Mouse (Mus musculus) testis, postnatal 14 days (tissue): Measurements from ENCODE around the gene Perm1.

Source experiments
- DNase-seq: peaks from one replicate; pipeline ENCODE4 v3.0.0; 2021; ENCODE audit warnings: low spot score

Perm1 gene

GRCm38 (mm10) chr4:156200623-156201475, 14.8 kb upstream of the Perm1 start, which contains the start of gene Isg15:
Gene Isg15, minus strand, starts transcription at chr4:156200818.
- DNase-seq: no peak

DNA sequence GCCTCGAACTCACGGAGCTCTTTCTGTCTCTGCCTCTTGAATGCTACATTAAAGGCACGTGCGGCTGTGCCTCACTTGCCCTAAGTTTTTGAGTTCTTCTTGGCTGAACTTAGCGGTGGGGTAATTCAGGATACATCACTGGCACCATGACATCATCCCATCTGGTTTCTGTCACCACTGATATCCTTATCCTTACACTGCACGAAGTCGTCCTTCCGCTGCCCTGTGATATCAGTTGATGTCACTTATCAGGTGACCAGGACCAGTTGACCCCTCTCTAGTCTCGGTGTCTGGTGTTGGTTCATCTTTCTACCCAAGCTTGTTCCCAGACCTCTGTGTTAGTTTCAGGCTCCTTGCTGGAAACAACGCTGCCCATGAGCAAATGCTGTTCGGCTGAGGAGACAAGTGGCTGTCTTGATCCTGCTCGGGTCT, 13.2 kb upstream of the Perm1 start:
- DNase-seq: no peak

GRCm38 (mm10) chr4:156203001-156203412, 12.7 kb upstream of the Perm1 start, which contains the start of gene AW011738:
Gene AW011738, plus strand, starts transcription at chr4:156203304.
- no peak for DNase-seq

GRCm38 (mm10) chr4:156203413-156204131, 12.1 kb upstream of the Perm1 start:
- DNase-seq: no peak

- DNase-seq: no peak
Measured at GRCm38 (mm10) chr4:156208872-156209271, 6.8 kb upstream of the Perm1 start.

DNA sequence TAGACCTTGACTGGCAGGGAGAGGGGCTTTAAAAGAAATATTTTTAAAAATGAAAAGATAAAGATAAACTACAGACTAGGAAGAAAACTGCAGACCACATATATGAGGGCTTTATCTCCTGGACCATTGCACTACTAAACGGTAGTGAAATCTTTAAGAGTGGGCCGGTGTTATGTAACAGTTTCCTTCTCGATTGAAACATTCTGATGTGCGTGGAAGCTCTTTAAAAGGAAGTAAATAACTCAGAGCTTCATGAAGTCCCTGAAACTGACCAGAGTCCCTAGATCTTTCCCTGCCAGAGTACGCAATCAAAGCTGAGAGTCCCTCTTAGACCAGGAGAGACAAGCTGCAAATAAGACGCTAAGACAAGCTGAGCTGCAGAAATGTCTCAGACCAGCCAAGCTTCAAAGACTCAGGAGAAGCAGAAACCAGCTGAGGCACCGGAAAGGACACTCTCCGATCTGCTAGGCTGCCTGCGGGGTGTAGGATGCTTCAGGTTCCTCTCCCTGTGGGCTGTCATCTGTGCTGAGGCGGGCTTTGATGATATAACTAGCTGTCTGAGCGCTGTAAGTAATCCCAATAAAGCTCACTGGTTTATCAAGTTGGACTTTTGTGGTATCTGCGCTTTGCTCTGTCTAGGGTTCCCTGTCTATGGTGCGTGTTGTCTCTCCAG, 5.6 kb upstream of the Perm1 start:
- no peak for DNase-seq

GRCm38 (mm10) chr4:156213134-156213533, 2.5 kb upstream of the Perm1 start:
- DNase-seq: no peak

GRCm38 (mm10) chr4:156216196-156216595, 528 bp downstream of the Perm1 start:
- DNase-seq: no peak

DNA sequence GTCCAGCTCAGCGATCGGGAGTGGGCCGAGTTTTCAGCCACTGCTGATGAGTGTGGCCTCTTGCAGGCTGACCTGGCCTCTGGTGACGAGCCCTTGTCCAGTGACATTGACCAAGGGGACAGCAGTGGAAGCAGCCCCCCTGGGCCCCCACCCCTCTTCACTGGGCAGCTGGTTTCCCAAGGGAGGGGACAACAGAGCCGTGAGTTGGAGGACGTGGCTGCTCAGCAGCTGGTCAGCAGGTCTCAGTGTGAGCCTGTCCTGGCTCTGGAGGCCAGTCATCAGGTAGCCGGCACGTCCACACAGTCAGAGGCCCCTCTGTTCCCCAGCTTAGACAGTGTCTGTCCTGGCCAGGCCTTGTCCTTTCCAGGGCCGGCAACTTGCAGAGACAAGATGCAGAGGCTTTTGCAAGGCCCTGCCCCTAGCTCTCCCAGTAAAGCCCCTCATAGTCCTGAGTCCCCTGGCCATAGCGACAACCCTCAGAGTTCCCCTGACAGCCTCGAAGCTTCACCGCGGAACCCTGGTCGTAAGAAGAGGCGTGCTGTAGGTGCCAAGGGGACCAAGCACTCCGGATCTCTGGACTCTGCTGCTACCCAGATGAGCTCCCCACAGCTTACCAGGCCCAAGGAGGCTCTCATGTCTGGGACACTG, 1.5 kb downstream of the Perm1 start:
- DNase-seq: no peak

DNA sequence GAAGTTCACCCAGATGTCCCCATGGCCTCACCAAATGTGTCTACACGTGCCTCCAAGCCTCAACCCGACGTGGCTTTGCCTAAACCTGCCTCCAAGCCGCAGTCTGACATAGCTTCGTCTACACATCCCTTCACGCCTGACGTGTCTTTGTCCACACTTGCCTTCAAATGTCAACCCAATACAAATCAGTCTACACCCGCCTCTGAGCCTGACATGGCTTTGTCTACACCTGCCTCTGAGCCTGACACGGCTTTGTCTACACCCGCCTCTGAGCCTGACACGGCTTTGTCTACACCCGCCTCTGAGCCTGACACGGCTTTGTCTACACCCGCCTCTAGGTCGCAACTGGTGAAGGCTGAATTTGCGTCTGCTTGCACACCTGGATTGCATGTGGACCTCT, 2.2 kb downstream of the Perm1 start:
- no peak for DNase-seq

GRCm38 (mm10) chr4:156219936-156220335, 4.3 kb downstream of the Perm1 start:
- DNase-seq: no peak

DNA sequence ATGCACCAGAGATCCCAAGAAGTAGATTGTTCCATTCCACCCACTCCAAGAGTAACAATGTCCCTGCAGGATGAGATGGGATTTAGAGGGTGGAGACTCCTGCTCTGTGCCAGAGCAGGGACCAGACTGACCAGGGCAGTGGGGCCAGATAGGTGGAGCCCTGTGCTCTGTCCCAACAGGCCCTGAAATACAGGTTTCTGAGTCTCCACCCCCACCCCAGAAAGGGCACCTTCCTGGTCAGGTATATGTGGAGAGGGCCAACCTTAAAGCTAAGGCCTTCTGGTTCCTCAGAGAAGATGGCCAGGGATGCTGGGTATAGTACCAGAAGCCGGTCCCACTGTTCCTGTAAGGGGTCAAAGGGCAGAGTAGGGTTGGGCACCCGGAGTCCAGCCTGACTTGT, 8.6 kb downstream of the Perm1 start:
- no peak for DNase-seq

DNA sequence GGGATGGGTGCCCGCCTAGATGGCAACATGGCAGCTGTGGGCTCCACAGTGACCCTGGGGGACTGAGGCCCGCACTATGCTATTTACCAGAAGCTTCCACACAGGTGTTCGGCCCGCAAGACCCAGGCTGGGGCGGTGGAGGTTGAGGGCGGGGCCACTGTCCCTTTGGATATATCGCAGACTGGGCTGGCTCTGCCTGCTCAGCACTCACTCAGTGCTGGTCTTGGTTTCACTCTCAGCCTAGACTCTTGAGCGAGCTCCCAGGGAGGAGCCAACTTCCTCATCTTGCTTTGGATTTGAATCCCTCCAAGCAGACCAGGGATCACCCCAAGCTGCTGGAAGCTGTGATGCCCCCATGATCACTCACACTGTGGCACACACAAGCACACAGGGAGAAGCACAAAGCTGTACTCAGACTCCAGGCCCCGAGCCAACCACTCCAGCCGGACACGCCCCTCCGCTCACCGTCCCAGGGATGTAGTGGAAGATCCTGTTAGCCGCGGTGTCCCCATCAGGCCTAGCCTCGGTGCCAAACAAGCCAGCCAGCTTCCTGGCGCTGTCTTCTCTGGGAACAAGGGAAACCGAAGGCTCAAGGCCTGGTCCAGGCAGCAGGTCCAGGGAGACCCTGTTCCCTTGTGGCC, 12.2 kb downstream of the Perm1 start:
- DNase-seq: no peak

GRCm38 (mm10) chr4:156228393-156229024, 12.8 kb downstream of the Perm1 start:
- DNase-seq: no peak

DNA sequence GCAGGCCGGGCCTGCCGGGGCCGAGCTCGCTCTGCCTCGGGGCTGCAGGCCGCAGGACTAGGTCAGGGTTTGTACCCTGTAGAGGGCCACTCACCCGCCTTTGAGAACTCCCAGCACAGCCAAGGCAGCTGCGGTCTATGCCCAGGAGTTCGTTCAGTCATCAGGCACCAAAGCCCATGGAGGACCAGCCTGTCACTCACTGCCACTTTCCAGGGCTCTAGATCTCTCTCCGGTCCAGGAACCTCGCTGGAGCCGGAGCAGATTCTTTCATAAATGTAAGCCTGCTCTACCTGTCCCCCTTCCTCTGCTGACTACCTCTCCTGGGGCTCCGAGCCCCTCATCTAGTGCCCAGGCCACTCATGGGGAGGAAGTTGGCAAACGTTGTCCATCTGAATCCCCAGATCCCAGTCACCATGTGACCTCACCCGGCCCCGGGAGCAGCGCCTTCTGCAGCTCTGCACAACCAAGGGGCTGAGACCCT, 18.4 kb downstream of the Perm1 start:
- DNase-seq: no peak

DNA sequence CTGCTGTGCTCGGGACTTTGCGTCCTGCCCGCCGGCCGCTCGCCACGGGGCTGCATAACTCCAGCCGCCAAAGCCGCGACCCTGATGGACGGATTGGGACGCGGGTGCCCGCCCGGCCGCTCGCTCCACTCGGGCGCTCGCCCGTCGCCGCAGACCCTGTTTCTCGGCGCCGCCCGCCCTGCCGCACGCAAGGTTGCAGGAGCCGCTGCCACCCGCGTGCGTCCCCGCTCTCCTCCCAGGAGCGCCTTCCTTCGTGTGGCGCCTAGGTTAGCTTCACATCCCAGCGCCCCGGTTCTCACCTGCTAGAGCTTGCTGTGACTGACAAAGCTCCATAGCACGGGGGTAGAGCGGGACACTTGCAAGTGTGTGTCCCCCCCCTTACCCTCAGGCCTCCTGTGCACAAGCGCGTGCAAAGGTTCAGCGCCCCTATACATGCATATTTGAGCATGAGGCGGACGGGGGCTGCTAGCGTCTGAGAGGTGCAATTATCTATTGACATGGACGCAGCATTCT, 19.1 kb downstream of the Perm1 start, which contains the start of gene Plekhn1:
Gene Plekhn1, minus strand, starts transcription at position 157 of the 513 bp plus-strand sequence.
- DNase-seq: peak; percentile 83

DNA sequence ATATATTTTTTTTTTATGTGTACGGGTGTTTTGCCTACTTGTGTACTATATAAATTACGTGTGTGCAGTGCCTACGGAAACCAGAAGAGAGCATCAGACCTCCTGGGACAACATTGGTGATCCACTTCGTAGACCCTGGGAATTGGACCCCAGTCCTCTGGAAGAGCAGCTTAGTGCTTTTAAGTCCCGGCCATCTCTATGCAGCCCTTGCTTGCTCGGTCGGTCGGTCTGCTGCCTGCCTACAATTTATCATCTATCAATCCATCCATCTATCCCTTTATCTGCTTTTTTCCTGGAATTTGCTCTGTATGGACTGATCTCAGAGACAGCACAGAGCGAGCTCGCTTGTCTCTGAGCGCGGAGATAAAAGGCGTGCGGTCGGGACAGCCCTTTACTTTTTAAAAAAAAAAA, 19.7 kb downstream of the Perm1 start:
- no peak for DNase-seq

- DNase-seq: peak; percentile 92
Measured at GRCm38 (mm10) chr4:156235808-156236533, 20.3 kb downstream of the Perm1 start, which contains the start of gene Noc2l. Gene Noc2l, plus strand, starts transcription at chr4:156236010.

GRCm38 (mm10) chr4:156236651-156237447, 21.2 kb downstream of the Perm1 start:
- no peak for DNase-seq
